Mouse (Mus musculus) heart, adult 11 months (tissue): ENCODE measurements around the gene Pik3c2b.

Experiments used
- DNase-seq: peaks from one replicate; pipeline ENCODE4 v3.0.0; 2022

Pik3c2b gene

DNA sequence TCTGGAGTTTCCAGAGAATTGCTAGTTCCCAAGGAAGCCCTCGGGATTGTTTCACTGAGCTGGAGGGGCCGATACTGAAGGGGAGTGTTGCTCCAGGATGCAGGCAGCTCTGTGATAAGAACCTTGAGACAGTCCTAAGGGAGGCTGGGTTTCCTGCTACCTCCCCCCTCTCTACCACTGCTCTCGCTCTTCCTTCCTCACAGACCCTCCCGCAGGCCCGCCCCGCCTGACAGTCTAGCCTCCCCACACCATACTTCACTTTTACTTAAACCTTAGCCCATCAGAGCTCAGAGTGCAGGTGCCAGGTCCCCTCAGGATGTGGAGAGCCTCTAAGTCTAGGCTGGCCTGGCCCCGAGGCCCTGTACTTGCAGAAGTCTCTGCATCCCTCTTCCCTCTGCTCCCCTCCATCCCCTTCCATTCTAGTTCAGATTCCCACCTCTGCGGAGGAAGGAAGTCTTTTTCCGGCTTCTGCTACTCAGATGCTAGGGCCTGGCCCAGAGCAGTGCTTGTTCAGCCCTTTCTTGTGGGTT, 27.9 kb downstream of the Pik3c2b start:
- DNase-seq = peak; percentile 99

DNA sequence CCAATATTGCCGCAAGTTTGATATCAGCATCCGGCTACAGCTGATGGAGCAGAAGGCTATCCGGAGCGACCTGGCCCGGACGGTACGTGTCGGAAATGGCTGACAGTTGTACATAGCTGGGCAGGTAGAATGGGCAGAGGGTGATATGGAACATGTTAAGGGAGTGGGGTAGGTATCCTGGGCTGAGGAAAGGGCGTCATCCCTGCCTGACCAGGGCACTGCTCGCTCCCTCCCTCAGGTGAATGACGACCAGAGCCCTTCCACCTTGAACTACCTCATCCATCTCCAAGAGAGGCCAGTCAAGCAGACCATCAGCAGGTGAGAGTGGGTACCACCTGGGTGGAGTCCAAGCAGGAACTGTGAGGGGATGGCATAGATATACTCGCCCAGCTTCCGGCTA, 29.1 kb downstream of the Pik3c2b start:
- peak; percentile 92 for DNase-seq

DNA sequence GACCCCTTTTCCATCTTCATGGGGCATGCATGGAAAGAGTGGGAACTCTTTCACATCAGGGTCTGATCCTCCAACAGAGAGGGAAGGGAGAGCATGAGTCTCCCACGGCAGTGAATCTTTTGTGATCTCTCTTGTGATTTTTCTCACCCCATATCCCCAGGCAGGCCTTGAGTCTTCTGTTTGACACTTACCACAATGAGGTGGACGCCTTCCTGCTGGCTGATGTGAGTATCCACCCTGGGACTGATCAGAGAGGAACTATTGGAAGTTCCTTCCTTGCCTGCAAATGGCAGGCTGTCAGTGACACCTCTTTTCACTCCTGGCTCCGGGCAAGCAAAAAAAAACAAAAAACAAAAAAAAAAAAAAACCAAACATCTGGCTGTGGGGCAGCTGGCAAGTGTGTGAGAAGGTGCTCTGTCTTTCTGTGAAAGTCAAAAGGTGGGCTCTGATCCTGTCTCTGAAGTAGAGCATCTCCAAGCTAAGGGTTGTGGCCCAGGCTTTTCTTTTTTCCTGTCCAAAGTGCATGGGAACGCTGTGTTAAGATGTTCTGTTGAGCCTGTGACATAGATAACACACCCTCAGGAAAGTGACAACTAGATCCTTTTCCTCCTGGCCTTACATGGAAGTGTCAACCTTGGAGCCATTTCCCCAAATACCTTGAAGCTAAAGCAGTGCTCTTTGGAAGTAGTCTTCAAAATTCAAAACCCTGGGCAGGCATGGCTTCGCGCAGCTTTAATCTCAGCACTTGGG, 30.4 kb downstream of the Pik3c2b start:
- peak; percentile 95 for DNase-seq

DNA sequence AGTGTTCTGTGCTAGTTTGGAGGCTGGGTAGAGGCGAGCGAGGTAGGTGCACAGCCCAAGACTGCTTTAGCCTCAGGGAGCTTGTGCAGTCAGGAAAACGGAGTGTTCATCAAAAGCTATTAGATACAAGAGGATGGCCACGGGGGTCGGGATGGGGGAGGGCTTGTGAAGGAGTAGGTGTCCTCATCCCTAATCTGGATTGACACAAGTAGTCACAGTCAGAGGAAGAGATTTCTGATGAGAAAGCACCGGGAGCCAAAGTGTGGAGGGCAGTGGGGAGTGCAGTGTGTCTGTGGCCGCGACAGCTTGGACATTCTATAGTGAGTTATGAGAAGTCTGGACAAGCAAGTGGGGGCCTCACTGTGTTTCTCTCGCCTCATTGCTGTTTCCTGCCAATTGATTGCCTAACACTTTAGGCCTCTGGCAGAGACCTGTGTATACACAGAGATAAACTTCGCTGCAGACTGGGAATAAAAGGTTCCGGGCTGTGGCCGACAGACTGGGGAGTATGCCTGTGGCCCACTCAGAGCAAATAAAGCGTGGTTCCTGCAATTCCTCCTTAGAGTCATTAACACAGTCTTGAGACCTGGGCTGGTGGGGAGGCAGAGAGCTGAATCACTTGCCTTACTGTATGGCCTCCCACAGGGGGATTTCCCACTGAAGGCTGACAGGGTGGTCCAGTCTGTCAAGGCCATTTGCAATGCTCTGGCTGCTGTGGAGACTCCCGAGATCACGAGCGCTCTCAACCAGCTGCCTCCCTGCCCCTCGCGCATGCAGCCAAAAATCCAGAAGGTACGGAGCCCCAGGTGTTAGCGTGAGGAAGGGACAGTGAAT, 31.4 kb downstream of the Pik3c2b start:
- peak; percentile 98 for DNase-seq

- peak; percentile 97 for DNase-seq
Observed at GRCm38 (mm10) chr1:133077606-133078337, 32.3 kb downstream of the Pik3c2b start.

DNA sequence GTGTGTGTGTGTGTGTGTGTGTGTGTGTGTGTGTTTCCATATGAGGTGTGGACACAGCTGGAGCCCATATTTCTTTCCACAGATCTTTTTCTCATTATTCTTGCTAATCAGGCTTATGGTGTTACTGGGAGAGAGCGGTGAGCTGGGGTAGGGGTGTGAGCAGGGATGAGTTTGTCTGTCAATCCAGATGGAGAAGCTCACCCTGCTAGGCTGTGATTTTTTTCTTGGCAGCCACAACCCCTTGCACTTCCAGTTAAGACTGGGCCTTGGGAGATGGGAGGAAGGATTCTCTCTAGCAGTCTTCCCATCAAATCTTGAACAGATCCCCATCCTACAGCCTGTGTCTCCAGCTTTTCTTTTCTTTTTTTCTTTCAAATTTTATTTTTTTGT, 32.9 kb downstream of the Pik3c2b start:
- peak; percentile 95 for DNase-seq

GRCm38 (mm10) chr1:133079509-133079908, 34.0 kb downstream of the Pik3c2b start:
- peak; percentile 82 for DNase-seq

DNA sequence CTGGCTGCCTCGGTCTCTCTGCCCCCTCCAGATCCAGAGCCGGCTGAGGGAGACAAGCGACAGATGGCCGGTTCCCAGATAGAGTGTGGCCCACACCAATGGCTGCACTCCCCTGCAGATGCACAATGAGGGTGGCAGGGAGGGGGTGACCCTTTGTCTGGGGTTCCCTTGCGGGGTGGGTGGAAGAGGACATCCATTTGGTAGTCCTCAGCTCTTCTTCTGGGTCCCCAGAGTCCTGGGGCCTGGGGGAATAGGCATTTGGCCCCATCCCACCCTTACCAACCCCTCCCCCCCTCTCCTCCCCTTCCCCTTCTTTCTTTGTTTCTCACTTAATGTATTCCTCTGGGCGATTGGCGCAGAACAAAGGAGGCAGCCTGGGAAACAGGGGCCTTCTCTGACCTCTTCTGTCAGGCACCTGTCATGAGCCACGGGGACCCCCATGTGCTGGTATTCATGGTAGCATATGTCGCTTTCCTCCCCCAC, 34.7 kb downstream of the Pik3c2b start:
- DNase-seq = no peak

- peak; percentile 86 for DNase-seq
Observed at GRCm38 (mm10) chr1:133080717-133081116, 35.2 kb downstream of the Pik3c2b start.

DNA sequence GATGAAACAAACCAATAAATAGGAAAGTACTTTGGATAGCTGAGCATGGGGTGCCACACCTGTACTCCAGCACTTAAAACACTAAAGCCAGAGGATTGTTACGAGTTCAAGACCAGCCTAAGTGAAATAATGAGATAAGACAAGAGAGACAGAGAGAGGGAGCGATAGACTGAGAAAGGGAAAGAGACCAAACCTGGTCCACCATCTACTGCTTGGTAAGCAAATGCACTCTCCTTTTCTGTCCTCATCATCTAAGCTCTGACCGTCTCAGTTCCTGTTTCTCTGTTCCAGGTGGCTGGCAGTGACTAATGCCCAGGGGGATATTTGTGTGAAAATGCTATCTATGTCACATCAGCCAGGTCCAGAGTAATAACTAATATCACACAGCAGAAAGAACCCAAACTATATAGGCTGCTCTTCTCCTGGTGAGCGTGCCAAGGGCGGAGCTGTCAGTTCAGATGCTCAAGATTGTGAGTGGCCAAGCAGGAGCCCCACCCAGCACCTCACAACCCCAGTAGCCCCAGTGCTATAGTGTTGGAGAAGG, 37.6 kb downstream of the Pik3c2b start:
- DNase-seq = peak; percentile 90

- DNase-seq = peak; percentile 99
Observed at GRCm38 (mm10) chr1:133083942-133084625, 38.6 kb downstream of the Pik3c2b start.

GRCm38 (mm10) chr1:133084708-133085416, 39.4 kb downstream of the Pik3c2b start:
- DNase-seq = peak; percentile 95

GRCm38 (mm10) chr1:133085417-133085742, 39.9 kb downstream of the Pik3c2b start:
- DNase-seq = no peak

GRCm38 (mm10) chr1:133086804-133087203, 41.3 kb downstream of the Pik3c2b start:
- peak; percentile 91 for DNase-seq

DNA sequence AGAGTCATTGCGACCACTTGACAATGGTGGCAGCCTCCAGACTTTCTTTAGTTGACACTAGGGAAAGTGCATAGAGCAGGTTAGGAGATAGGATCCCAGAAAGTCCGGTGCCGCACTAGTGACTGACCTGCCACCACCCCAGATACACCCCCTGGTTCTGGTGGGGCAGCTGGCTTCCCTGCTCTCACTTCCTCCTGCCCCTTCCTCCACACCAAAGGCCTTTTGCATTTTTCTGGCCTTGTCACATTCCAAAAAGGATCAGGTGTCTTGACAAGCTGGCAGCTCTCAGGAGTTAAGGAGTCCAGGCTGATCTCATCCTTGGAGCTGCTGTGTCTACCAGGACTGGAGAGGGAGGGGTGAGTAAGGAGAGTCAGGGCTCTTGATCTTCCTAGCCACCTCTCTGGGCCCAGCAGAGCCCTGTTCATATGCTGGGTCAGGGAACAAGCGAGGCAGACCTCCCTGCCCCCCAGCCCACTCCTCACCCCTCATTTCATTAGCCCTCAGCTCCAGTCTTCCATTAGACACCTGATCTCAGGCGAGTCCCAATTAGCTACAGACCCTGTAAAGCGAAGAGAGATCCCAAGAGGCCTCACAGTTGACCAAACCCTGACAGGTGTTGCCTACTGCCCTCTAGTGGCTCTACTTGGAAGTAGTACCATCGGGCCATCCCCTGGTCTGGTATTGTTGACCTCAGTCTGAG, 41.9 kb downstream of the Pik3c2b start:
- DNase-seq = peak; percentile 96

DNA sequence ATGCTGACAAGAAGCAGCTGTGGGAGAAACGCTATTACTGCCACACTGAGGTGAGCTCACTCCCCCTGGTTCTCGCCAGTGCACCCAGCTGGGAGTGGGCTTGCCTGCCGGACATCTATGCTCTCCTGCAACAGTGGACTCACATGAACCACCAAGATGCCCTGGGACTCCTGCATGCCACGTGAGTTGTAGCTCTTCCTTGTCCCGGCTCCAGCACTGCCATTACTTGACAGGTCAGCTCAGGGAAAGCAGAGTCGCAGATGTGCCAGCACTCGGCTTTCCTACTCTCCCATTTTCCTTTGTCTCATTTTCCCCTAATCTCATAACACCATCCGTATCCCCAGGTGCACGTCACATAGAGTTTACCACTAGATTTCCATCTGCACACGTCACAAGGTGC, 42.7 kb downstream of the Pik3c2b start:
- peak; percentile 91 for DNase-seq

DNA sequence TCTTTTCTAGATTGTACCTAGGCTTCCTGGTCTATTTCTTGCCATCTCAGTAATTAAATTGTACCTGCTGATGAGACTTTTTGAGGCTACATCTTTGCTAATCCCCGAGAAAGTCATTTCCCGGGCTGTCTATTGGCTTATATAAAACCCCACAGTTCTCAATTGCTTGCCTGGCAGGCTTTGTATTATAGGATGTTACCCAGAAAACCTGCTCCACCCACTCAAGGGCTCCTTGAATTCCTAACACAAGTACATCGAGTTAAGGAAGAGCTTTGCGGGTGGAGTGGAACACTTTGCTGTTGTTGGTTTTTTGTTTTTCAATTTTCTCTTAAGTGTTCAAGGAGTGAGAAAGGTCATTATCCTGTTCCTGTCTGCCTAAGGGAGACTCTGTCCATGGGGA, 43.9 kb downstream of the Pik3c2b start:
- DNase-seq = no peak

GRCm38 (mm10) chr1:133090641-133091040, 45.2 kb downstream of the Pik3c2b start:
- no peak for DNase-seq

DNA sequence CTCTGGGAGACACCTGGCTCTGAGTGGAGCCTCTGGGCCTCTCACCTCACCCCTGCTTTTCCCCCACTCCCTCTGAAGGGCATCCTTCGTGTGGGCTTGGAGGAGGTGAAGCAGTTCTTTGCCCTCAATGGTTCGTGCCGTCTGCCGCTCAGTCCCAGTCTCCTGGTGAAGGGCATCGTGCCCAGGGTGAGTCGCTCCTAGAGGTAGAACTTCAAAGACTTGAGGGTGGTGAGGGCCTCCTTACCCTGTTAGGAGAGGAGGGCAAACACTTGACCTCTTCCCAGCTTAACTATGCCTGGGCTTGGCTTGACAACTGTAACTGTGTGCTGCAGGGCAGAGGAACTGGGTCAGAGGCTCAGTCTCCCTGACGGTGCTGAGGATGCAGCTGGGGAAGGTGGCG, 46.0 kb downstream of the Pik3c2b start:
- DNase-seq = no peak

DNA sequence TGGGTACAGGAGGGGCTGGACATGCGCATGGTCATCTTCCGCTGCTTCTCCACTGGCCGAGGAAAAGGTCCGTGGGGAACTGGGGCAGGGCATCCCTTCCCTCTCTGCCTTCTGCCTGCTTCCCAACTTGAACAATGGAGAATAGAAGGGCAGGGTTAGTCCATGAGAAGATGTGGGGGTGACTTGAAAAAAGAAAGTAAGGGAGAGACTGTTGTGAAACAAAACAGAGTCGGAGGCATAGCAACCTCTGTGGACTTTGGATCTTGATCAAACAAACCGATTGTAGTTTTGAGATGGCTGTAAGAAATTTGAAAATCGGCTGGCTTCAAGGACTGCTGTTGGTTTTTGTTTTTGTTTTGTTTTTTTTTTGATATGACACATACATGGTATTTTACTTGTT, 48.3 kb downstream of the Pik3c2b start:
- no peak for DNase-seq
